In the genomic region with DNA sequence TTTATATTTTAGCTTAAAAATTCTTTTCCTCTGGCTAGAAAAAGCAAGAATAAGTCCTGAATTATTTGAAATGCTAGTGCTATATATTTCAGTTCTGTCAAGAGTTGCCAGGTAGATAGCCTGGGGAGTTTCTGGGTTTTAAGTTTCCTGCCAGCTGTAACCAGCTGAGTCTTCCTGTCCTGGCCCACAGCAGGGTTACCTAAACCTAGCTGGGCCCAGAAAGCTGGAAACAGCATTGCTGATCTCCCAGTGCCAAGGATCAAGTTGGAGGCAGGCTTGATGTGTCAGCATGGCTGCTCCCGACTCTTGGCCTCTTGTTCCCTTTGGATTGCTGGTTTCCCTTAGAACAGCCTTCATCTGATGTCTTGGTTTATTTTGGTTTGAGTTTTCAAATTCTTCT, we compare ENCODE assay signal across 11 mouse cellular contexts.
"Had no signal": no experiment of that assay in that cellular context is flagged by ENCODE, and none has a peak within 500 bp of the region (broad histone marks: within the 10 kb centered on the region; RNA-seq: fewer than 3 reads in every experiment).

No protein-coding gene starts in this region.

- DNase-seq: kidney, adult 9 months; kidney, postnatal 14 days; kidney, postnatal 4 days; layer of hippocampus, postnatal 36 days; liver, embryonic 13.5 days; lung, adult 2 months; lung, postnatal 14 days; lung, postnatal 4 days; midbrain, embryonic 14.5 days; thymus, adult 2 months; thymus, postnatal 36 days had no signal
